Mouse (Mus musculus) stomach, postnatal 0 days (tissue): ENCODE measurements around the gene A630095N17Rik. TPM values are rescaled to one million over a fixed set of nuclear protein-coding genes. Genes with fewer than 3 reads are reported as not detected.

Experiments
- ATAC-seq: fragments of 200-750 bp; cut with Nextera tagmentation; 2 replicates; pipeline ENCODE4 v1.8.0; 2017; ENCODE audit not compliant: low FRiP score, low TSS enrichment
- DNase-seq: peaks from one replicate; pipeline ENCODE4 v3.0.0-alpha.2; 2016; ENCODE audit warnings: low spot score
- H3K27ac ChIP-seq: fragments of 300-500 bp; sonication (generic); replicated peaks from 2 replicates; pipeline ENCODE4 v1.5.1; 2014; ENCODE audit warnings: mild to moderate bottlenecking, control low read depth
- H3K27me3 ChIP-seq: fragments of 300-500 bp; sonication (generic); 2 replicates; pipeline ENCODE4 v1.6.1; 2014; ENCODE audit warnings: low read length; ENCODE audit not compliant: control insufficient read depth, insufficient read depth
- H3K36me3 ChIP-seq: fragments of 300-500 bp; sonication (generic); 2 replicates; pipeline ENCODE4 v1.6.1; 2014; ENCODE audit warnings: low read length, mixed read lengths; ENCODE audit not compliant: control insufficient read depth, insufficient read depth
- H3K4me1 ChIP-seq: fragments of 300-500 bp; sonication (generic); replicated peaks from 2 replicates; pipeline ENCODE4 v1.6.1; 2014; ENCODE audit warnings: antibody characterized with exemption; ENCODE audit not compliant: control insufficient read depth, insufficient read depth
- H3K4me2 ChIP-seq: fragments of 300-500 bp; sonication (generic); replicated peaks from 2 replicates; pipeline ENCODE4 v1.6.1; 2014; ENCODE audit warnings: low read depth, mild to moderate bottlenecking, control low read depth, moderate library complexity
- H3K4me3 ChIP-seq: fragments of 300-500 bp; sonication (generic); 2 replicates; pipeline ENCODE4 v1.5.1; 2014; ENCODE audit warnings: low read depth, low read length, control low read depth
- H3K9ac ChIP-seq: fragments of 300-500 bp; sonication (generic); 2 replicates; pipeline ENCODE4 v1.6.1; 2014; ENCODE audit warnings: mild to moderate bottlenecking, low read length, control low read depth, mixed read lengths
- H3K9me3 ChIP-seq: fragments of 300-500 bp; sonication (generic); 2 replicates; pipeline ENCODE4 v1.6.1; 2016; ENCODE audit warnings: low read length; ENCODE audit not compliant: control insufficient read depth
- CTCF ChIP-seq: IDR thresholded peaks from 2 replicates; pipeline ENCODE4 v1.5.1; 2016; ENCODE audit warnings: antibody characterized with exemption, low read depth, mild to moderate bottlenecking, moderate library complexity
- EP300 ChIP-seq: optimal IDR thresholded peaks from 2 replicates; pipeline ENCODE3; 2016; ENCODE audit warnings: antibody characterized with exemption
- WGBS: fragments of 180-500 bp; shearing (Covaris S2); extraction: QIAGEN DNeasy Blood & Tissue Kit; methylation state at CpG from one replicate; pipeline ENCODE4 v1.1.7; 2014; 5-methylcytosine and 5-hydroxymethylcytosine counted together
- polyA plus RNA-seq: library from polyadenylated mRNA; unstranded; fragments of >200 nt; fragmentation: Nextera tagmentation; extraction: Ambion mirVana; gene quantifications from 2 replicates; pipeline ENCODE4 v1.2.1, GENCODE M21; 2015

A630095N17Rik gene
- polyA plus RNA-seq, 1 experiment from 2014 or later: 0.25 TPM

GRCm38 (mm10) chr1:75190577-75190976, 41.3 kb downstream of the A630095N17Rik start:
- Histone ChIP-seq H3K27me3 (no peaks in the 10 kb centered on the region), H3K4me3 (no peak overlapping the region), H3K4me1 (peaks cover 6% of the 10 kb centered on the region; the same call in 1 of the 2 replicates), H3K27ac (no peak overlapping the region), H3K9me3 (no peaks in the 10 kb centered on the region), H3K4me2 (peak overlapping the region; percentile 95), H3K9ac (peak overlapping the region; percentile 31; the same call in 1 of the 2 replicates), H3K36me3 (peaks cover 15% of the 10 kb centered on the region)
- TF ChIP-seq EP300 (no peak), CTCF (no peak)
- WGBS: 57% methylated on average over 2 of the region's 2 CpGs
- DNase-seq: no peak
- no peak for ATAC-seq

- Histone ChIP-seq H3K36me3 (peaks cover 22% of the 10 kb centered on the region), H3K4me2 (no peak overlapping the region), H3K27ac (no peak overlapping the region), H3K27me3 (no peaks in the 10 kb centered on the region), H3K9me3 (no peaks in the 10 kb centered on the region), H3K9ac (no peak overlapping the region), H3K4me3 (no peak overlapping the region), H3K4me1 (peaks cover 3% of the 10 kb centered on the region; the same call in 1 of the 2 replicates)
- DNase-seq (no peak), ATAC-seq (no peak)
- no peak for TF ChIP-seq EP300
- no peak for TF ChIP-seq CTCF
- 82% methylated on average over 2 of the region's 2 CpGs for WGBS
Measured at GRCm38 (mm10) chr1:75187914-75188483, 43.9 kb downstream of the A630095N17Rik start.

DNA sequence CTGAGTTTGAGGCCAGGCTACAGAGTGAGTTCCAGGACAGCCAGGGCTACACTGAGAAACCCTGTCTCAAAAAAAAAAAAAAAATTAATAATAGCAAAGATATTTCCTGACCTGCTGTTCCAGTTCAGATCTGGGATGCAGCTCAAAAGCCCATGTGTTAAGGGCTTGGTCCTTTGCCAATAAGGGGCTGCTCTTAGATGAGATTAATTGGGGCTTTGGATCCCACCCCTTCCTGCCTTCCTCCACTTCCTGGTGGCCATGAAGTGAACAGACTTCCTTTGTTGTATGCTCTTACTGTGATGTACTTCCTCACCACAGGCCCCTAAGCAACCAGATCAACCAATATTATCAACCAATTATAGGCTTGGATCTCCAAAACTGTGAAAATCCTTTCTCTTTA, 44.8 kb downstream of the A630095N17Rik start:
- no peak overlapping the region for H3K27ac ChIP-seq
- no peak for DNase-seq
- no peak overlapping the region for H3K4me2 ChIP-seq
- peaks cover 2% of the 10 kb centered on the region; the same call in 1 of the 2 replicates for H3K4me1 ChIP-seq
- no peak overlapping the region for H3K4me3 ChIP-seq
- H3K9ac ChIP-seq: no peak overlapping the region
- ATAC-seq: no peak
- peaks cover 28% of the 10 kb centered on the region for H3K36me3 ChIP-seq
- no peaks in the 10 kb centered on the region for H3K9me3 ChIP-seq
- TF ChIP-seq CTCF (no peak), EP300 (no peak)
- no peaks in the 10 kb centered on the region for H3K27me3 ChIP-seq

GRCm38 (mm10) chr1:75185495-75185894, 46.4 kb downstream of the A630095N17Rik start:
- peaks cover 28% of the 10 kb centered on the region for H3K36me3 ChIP-seq

GRCm38 (mm10) chr1:75182160-75182559, 49.7 kb downstream of the A630095N17Rik start:
- Histone ChIP-seq H3K27ac (no peak overlapping the region), H3K9ac (no peak overlapping the region), H3K4me1 (peaks cover 7% of the 10 kb centered on the region; the same call in 1 of the 2 replicates), H3K4me3 (no peak overlapping the region), H3K4me2 (no peak overlapping the region), H3K27me3 (no peaks in the 10 kb centered on the region), H3K36me3 (peaks cover 21% of the 10 kb centered on the region), H3K9me3 (no peaks in the 10 kb centered on the region)
- 72% methylated on average over 4 of the region's 4 CpGs for WGBS
- TF ChIP-seq CTCF (peak; percentile 47), EP300 (no peak)
- ATAC-seq: no peak
- no peak for DNase-seq

More at GRCm38 (mm10) chr1:75185495-75185894, 46.4 kb downstream of the A630095N17Rik start:
- Histone ChIP-seq H3K4me2 (no peak overlapping the region), H3K9ac (no peak overlapping the region), H3K4me1 (0 out of 2 replicates have a peak, but pooled peaks cover 2% of the 10 kb centered on the region), H3K4me3 (no peak overlapping the region), H3K9me3 (no peaks in the 10 kb centered on the region), H3K27ac (no peak overlapping the region), H3K27me3 (no peaks in the 10 kb centered on the region)
- 91% methylated on average over 11 of the region's 11 CpGs for WGBS
- ATAC-seq: no peak
- no peak for DNase-seq
- TF ChIP-seq EP300 (no peak), CTCF (no peak)

DNA sequence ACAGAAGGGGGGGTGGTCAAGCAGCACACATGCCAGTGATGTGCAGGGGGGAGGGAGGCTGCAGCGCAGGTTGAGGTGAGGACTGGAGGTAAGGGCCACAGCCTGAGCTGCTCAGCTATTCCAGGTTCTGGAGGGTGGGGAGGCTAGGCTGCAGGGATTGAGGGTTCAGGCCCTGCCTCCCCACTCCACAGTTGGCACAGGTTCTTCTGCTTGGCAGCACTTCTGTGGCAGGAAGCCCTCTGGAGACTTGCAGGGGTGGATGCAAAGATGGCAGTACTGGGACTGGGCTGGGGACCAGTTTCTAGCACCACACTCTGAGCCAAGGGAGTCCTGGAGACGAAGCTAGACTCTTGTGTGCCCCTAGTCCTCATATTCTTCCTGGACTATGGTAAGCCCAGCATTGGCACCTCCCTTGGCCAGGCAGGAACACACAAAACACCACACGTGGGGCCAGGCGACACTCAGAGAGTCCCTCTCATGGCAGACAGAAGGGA, 50.5 kb downstream of the A630095N17Rik start:
- H3K36me3 ChIP-seq: peaks cover 24% of the 10 kb centered on the region
- H3K4me2 ChIP-seq: no peak overlapping the region
- no peak overlapping the region for H3K4me3 ChIP-seq
- no peak overlapping the region for H3K27ac ChIP-seq
- WGBS: 84% methylated on average over 4 of the region's 4 CpGs
- no peaks in the 10 kb centered on the region for H3K9me3 ChIP-seq
- peaks cover 7% of the 10 kb centered on the region; the same call in 1 of the 2 replicates for H3K4me1 ChIP-seq
- DNase-seq (no peak), ATAC-seq (no peak)
- H3K27me3 ChIP-seq: no peaks in the 10 kb centered on the region
- TF ChIP-seq EP300 (no peak), CTCF (no peak)
- H3K9ac ChIP-seq: no peak overlapping the region
